Mouse (Mus musculus): ENCODE measurements at regions not wholly inside any gene's neighbourhood (a gene's known extent, or its start where the extent isn't known, plus 50 kb on each side); places are given as distances from the start of the nearest gene placed in this dataset.

- TF ChIP-seq CTCF (IDR thresholded peaks at IDR 0.05; ENCODE audit: borderline replicate concordance, insufficient read depth, low read length) (no peak), POLR2A (IDR thresholded peaks at IDR 0.05; ENCODE audit: low read depth, low read length) (no peak)
Measured at GRCm38 (mm10) chr7:70118971-70119370, 247.6 kb downstream of the Nr2f2 start.

All from embryonic fibroblast, embryonic 13.5 days (primary cell).